Mouse (Mus musculus) forebrain, embryonic 11.5 days (tissue): ENCODE data around the gene Crtc1. TPM values are rescaled to one million over a fixed set of nuclear protein-coding genes. Genes with fewer than 3 reads are reported as not detected.

ENCODE experiments used
- polyA plus RNA-seq: library from polyadenylated mRNA; unstranded; fragments of >200 nt; fragmentation: Nextera tagmentation; extraction: Ambion mirVana; gene quantifications from 2 replicates; pipeline ENCODE4 v1.2.1, GENCODE M21; 2014

Crtc1 gene
- polyA plus RNA-seq, 1 experiment from 2014 or later = 16.3 TPM

Other genes starting within 250 kb of the Crtc1 start
- gene Slc25a42, start 227.3 kb downstream of the Crtc1 start, polyA plus RNA-seq = 1.9 and 2.5 TPM in 2 replicates
- 60.4 and 74.7 TPM in 2 replicates for gene Sugp2, start 205.4 kb downstream of the Crtc1 start, polyA plus RNA-seq
- 31.2 and 35.7 TPM in 2 replicates for gene Armc6, start 205.1 kb downstream of the Crtc1 start, polyA plus RNA-seq
- gene Homer3, start 156.8 kb downstream of the Crtc1 start, polyA plus RNA-seq = 87.6 and 91.4 TPM in 2 replicates
- 54.4 and 61.5 TPM in 2 replicates for gene Ddx49, start 137.1 kb downstream of the Crtc1 start, polyA plus RNA-seq
- 220 and 268 TPM in 2 replicates for gene Cope, start 137.1 kb downstream of the Crtc1 start, polyA plus RNA-seq
- gene Cers1, start 123.8 kb downstream of the Crtc1 start, polyA plus RNA-seq = 10.6 and 11.0 TPM in 2 replicates
- gene Gdf1, start 109.8 kb downstream of the Crtc1 start, polyA plus RNA-seq = 1.8 and 2.6 TPM in 2 replicates
- 25.6 and 25.8 TPM in 2 replicates for gene Upf1, start 86.3 kb downstream of the Crtc1 start, polyA plus RNA-seq
- gene Comp, start 66.0 kb downstream of the Crtc1 start, polyA plus RNA-seq = 0.56 TPM in 1 of 2 replicates, not detected in the other
- 17.5 and 19.5 TPM in 2 replicates for gene Klhl26, start 37.4 kb upstream of the Crtc1 start, polyA plus RNA-seq
- 10.4 and 10.6 TPM in 2 replicates for gene Tmem59l, start 47.8 kb upstream of the Crtc1 start, polyA plus RNA-seq
- gene Crlf1, start 53.6 kb upstream of the Crtc1 start, polyA plus RNA-seq = 4.9 and 10.9 TPM in 2 replicates
- gene Rex1bd, start 67.2 kb upstream of the Crtc1 start, polyA plus RNA-seq = 113 and 123 TPM in 2 replicates
- 715 TPM in 2 replicates for gene Uba52, start 71.2 kb upstream of the Crtc1 start, polyA plus RNA-seq
- gene Fkbp8, start 88.1 kb upstream of the Crtc1 start, polyA plus RNA-seq = 268 and 290 TPM in 2 replicates
- 56.0 and 59.9 TPM in 2 replicates for gene Kxd1, start 88.4 kb upstream of the Crtc1 start, polyA plus RNA-seq
- 21.8 and 22.2 TPM in 2 replicates for gene Ell, start 99.9 kb upstream of the Crtc1 start, polyA plus RNA-seq
- 98.1 and 109 TPM in 2 replicates for gene Isyna1, start 154.8 kb upstream of the Crtc1 start, polyA plus RNA-seq
- 113 and 127 TPM in 2 replicates for gene Ssbp4, start 169.3 kb upstream of the Crtc1 start, polyA plus RNA-seq
- gene Lrrc25, start 176.6 kb upstream of the Crtc1 start, polyA plus RNA-seq = 1.2 and 1.4 TPM in 2 replicates
- gene Gdf15, start 192.9 kb upstream of the Crtc1 start, polyA plus RNA-seq = not detected in 2 replicates
- gene Pgpep1, start 220.8 kb upstream of the Crtc1 start, polyA plus RNA-seq = 70.9 and 73.8 TPM in 2 replicates
- 318 and 346 TPM in 2 replicates for gene Lsm4, start 233.7 kb upstream of the Crtc1 start, polyA plus RNA-seq